Mouse (Mus musculus) forebrain, embryonic 16.5 days (tissue): ENCODE measurements at regions not wholly inside any gene's neighbourhood (a gene's known extent, or its start where the extent isn't known, plus 50 kb on each side); places are given as distances from the start of the nearest gene placed in this dataset.

Source experiments
- ATAC-seq: fragments of 200-750 bp; cut with Nextera tagmentation; 2 replicates; pipeline ENCODE4 v1.8.0; 2017; ENCODE audit warnings: mild to moderate bottlenecking, moderate library complexity
- H3K27ac ChIP-seq: fragments of 300-500 bp; sonication (generic); 2 replicates; pipeline ENCODE4 v1.5.1; 2014; ENCODE audit warnings: low read length, control low read depth
- H3K27me3 ChIP-seq: fragments of 300-500 bp; sonication (generic); replicated peaks from 2 replicates; pipeline ENCODE4 v1.6.1; 2014; ENCODE audit warnings: low read length; ENCODE audit not compliant: control insufficient read depth, insufficient read depth
- H3K36me3 ChIP-seq: fragments of 300-500 bp; sonication (generic); 2 replicates; pipeline ENCODE4 v1.6.1; 2014; ENCODE audit not compliant: control insufficient read depth, insufficient read depth
- H3K4me1 ChIP-seq: fragments of 300-500 bp; sonication (generic); replicated peaks from 2 replicates; pipeline ENCODE4 v1.6.1; 2014; ENCODE audit warnings: low read length; ENCODE audit not compliant: control insufficient read depth, insufficient read depth
- H3K4me2 ChIP-seq: fragments of 300-500 bp; sonication (generic); 2 replicates; pipeline ENCODE4 v1.6.1; 2014; ENCODE audit warnings: mild to moderate bottlenecking, low read length, control low read depth
- H3K4me3 ChIP-seq: fragments of 300-500 bp; sonication (generic); replicated peaks from 2 replicates; pipeline ENCODE4 v1.5.1; 2014; ENCODE audit warnings: mild to moderate bottlenecking, low read length, control low read depth
- H3K9ac ChIP-seq: fragments of 300-500 bp; sonication (generic); replicated peaks from 2 replicates; pipeline ENCODE4 v1.6.1; 2014; ENCODE audit warnings: low read depth, low read length, control low read depth
- H3K9me3 ChIP-seq: fragments of 300-500 bp; sonication (generic); 2 replicates; pipeline ENCODE4 v1.6.1; 2016; ENCODE audit warnings: low read length; ENCODE audit not compliant: control insufficient read depth
- WGBS: fragments of 180-500 bp; shearing (Covaris S2); extraction: QIAGEN DNeasy Blood & Tissue Kit; methylation state at CpG from one replicate; pipeline ENCODE4 v1.1.7; 2014; 5-methylcytosine and 5-hydroxymethylcytosine counted together

- no peak for ATAC-seq
- Histone ChIP-seq H3K9me3 (no peaks in the 10 kb centered on the region), H3K27me3 (no peaks in the 10 kb centered on the region), H3K9ac (no peak overlapping the region), H3K4me3 (no peak overlapping the region), H3K27ac (no peak overlapping the region), H3K4me1 (no peaks in the 10 kb centered on the region), H3K36me3 (no peaks in the 10 kb centered on the region), H3K4me2 (no peak overlapping the region)
- WGBS: 85% methylated on average over 4 of the region's 4 CpGs
Observed at GRCm38 (mm10) chr4:65014790-65015189, 109.2 kb upstream of the Pappa start.

- no peaks in the 10 kb centered on the region for H3K36me3 ChIP-seq
- H3K4me1 ChIP-seq: no peaks in the 10 kb centered on the region
- H3K27me3 ChIP-seq: no peaks in the 10 kb centered on the region
- no peak overlapping the region for H3K27ac ChIP-seq
- no peak overlapping the region for H3K4me3 ChIP-seq
- peak; percentile 58 for ATAC-seq
- no peak overlapping the region for H3K4me2 ChIP-seq
- no peaks in the 10 kb centered on the region for H3K9me3 ChIP-seq
- WGBS: 63% methylated on average over 2 of the region's 2 CpGs
- H3K9ac ChIP-seq: no peak overlapping the region
Observed at GRCm38 (mm10) chr4:65019487-65019886, 104.5 kb upstream of the Pappa start.

GRCm38 (mm10) chr4:65053336-65053735, 70.6 kb upstream of the Pappa start:
- H3K4me3 ChIP-seq: no peak overlapping the region
- no peak for ATAC-seq
- no peaks in the 10 kb centered on the region for H3K36me3 ChIP-seq
- no peak overlapping the region for H3K4me2 ChIP-seq
- 62% methylated on average over 2 of the region's 2 CpGs for WGBS
- H3K4me1 ChIP-seq: no peaks in the 10 kb centered on the region
- H3K9me3 ChIP-seq: no peaks in the 10 kb centered on the region
- H3K27ac ChIP-seq: no peak overlapping the region
- no peaks in the 10 kb centered on the region for H3K27me3 ChIP-seq
- no peak overlapping the region for H3K9ac ChIP-seq
